Mouse (Mus musculus) heart, embryonic 14.5 days (tissue): ENCODE results near the gene Ybx2. TPM values are rescaled to one million over a fixed set of nuclear protein-coding genes. Genes with fewer than 3 reads are reported as not detected.
"Not testable (repeated sequence)": the region's sequence is repeated elsewhere in the genome, so short reads cannot be mapped to it uniquely, and the experiment has no call there.

Source experiments
- ATAC-seq: fragments of 200-750 bp; cut with Nextera tagmentation; 2 replicates; pipeline ENCODE4 v1.8.0; 2017; ENCODE audit warnings: low read depth, moderate TSS enrichment; ENCODE audit not compliant: insufficient number of reproducible peaks, insufficient read depth, low FRiP score
- H3K27ac ChIP-seq, 2 experiments: fragments of 200-500 bp in 1 of 2; fragments of 300-500 bp in 1 of 2; sonication (generic) in 1 of 2; replicated peaks in 1 of 2; 2 replicates each; pipeline ENCODE4 v1.5.1; 2012 to 2014; ENCODE audit warnings: low read depth in 2 of 2, low read length in 2 of 2, control low read depth in 1 of 2, mild to moderate bottlenecking in 1 of 2, mixed read lengths in 1 of 2; ENCODE audit not compliant: control insufficient read depth in 1 of 2, insufficient read depth in 1 of 2
- H3K27me3 ChIP-seq: fragments of 300-500 bp; sonication (generic); 2 replicates; pipeline ENCODE4 v1.6.1; 2014; ENCODE audit warnings: mild to moderate bottlenecking, low read length, control low read depth; ENCODE audit not compliant: control insufficient read depth, insufficient read depth
- H3K36me3 ChIP-seq: fragments of 300-500 bp; sonication (generic); 2 replicates; pipeline ENCODE4 v1.6.1; 2014; ENCODE audit warnings: mild to moderate bottlenecking, control low read depth, low read length, mixed read lengths; ENCODE audit not compliant: control insufficient read depth, insufficient read depth
- H3K4me1 ChIP-seq, 2 experiments: fragments of 200-500 bp in 1 of 2; fragments of 300-500 bp in 1 of 2; sonication (generic) in 1 of 2; 2 replicates each; pipeline ENCODE4 v1.6.1; 2012 to 2014; ENCODE audit warnings: low read length in 2 of 2, control low read depth in 1 of 2, mixed read lengths in 1 of 2; ENCODE audit not compliant: control insufficient read depth in 2 of 2, insufficient read depth in 2 of 2
- H3K4me2 ChIP-seq: fragments of 300-500 bp; sonication (generic); 2 replicates; pipeline ENCODE4 v1.6.1; 2014; ENCODE audit warnings: mild to moderate bottlenecking, low read length
- H3K4me3 ChIP-seq, 2 experiments: fragments of 200-500 bp in 1 of 2; fragments of 300-500 bp in 1 of 2; sonication (generic) in 1 of 2; 2 replicates each; pipeline ENCODE4 v1.5.1; 2012 to 2014; ENCODE audit warnings: low read length in 2 of 2, mild to moderate bottlenecking in 2 of 2, control low read depth in 1 of 2, low read depth in 1 of 2, moderate library complexity in 1 of 2; ENCODE audit not compliant: control insufficient read depth in 1 of 2, insufficient read depth in 1 of 2
- H3K9ac ChIP-seq: fragments of 300-500 bp; sonication (generic); 2 replicates; pipeline ENCODE4 v1.6.1; 2014; ENCODE audit warnings: mild to moderate bottlenecking, low read length
- H3K9me3 ChIP-seq: fragments of 300-500 bp; sonication (generic); 2 replicates; pipeline ENCODE4 v1.6.1; 2016; ENCODE audit warnings: low read length, control low read depth; ENCODE audit not compliant: control insufficient read depth
- WGBS: fragments of 180-500 bp; shearing (Covaris S2); extraction: QIAGEN DNeasy Blood & Tissue Kit; methylation state at CpG from one replicate; pipeline ENCODE4 v1.1.7; 2014; 5-methylcytosine and 5-hydroxymethylcytosine counted together
- polyA plus RNA-seq: library from polyadenylated mRNA; unstranded; fragments of >200 nt; fragmentation: Nextera tagmentation; extraction: Ambion mirVana; gene quantifications from 2 replicates; pipeline ENCODE4 v1.2.1, GENCODE M21; 2014

Ybx2 gene
- polyA plus RNA-seq, 1 experiment from 2014 or later: 7.3 TPM

- peak; percentile 8 for ATAC-seq
- H3K4me1 ChIP-seq: peaks cover 7 to 22% of the 10 kb centered on the region in 2 experiments
These were observed 15.1 kb upstream of the Ybx2 start for GRCm38 (mm10) chr11:69920266-69921031.

GRCm38 (mm10) chr11:69921114-69922011 is 14.2 kb upstream of the Ybx2 start, which contains the start of gene Eif5a:
Gene Eif5a (minus strand): TSS chr11:69921958.
- H3K27ac ChIP-seq: peak within 1 kb of the TSS; percentile 98 to 100
- no peaks in the 10 kb centered on the region for H3K9me3 ChIP-seq
- peak within 1 kb of the TSS; percentile 82 to 93 for H3K4me3 ChIP-seq
- WGBS: under 1% methylated on average over 78 of the region's 78 CpGs
- no peaks in the 10 kb centered on the region for H3K27me3 ChIP-seq
- peaks cover 5 to 16% of the 10 kb centered on the region in 2 experiments for H3K4me1 ChIP-seq
- peak within 1 kb of the TSS; percentile 95 for H3K9ac ChIP-seq
- peaks cover 31% of the 10 kb centered on the region for H3K36me3 ChIP-seq
- peak within 1 kb of the TSS; percentile 98 for H3K4me2 ChIP-seq
- peak; percentile 97 for ATAC-seq

More at GRCm38 (mm10) chr11:69920266-69921031, 15.1 kb upstream of the Ybx2 start:
- H3K36me3 ChIP-seq: peaks cover 40% of the 10 kb centered on the region
- under 1% methylated on average over 64 of the region's 65 CpGs for WGBS
- peak overlapping the region; percentile 95 for H3K9ac ChIP-seq
- H3K27ac ChIP-seq: peak overlapping the region; percentile 94 to 96
- H3K4me3 ChIP-seq: peak overlapping the region; percentile 82 to 93
- H3K27me3 ChIP-seq: no peaks in the 10 kb centered on the region
- peak overlapping the region; percentile 98 for H3K4me2 ChIP-seq
- H3K9me3 ChIP-seq: no peaks in the 10 kb centered on the region

- H3K36me3 ChIP-seq: peaks cover 22% of the 10 kb centered on the region
- H3K9ac ChIP-seq: peak overlapping the region; percentile 80
- 3% methylated on average over 12 of the region's 12 CpGs for WGBS
- H3K4me1 ChIP-seq: peaks cover 5 to 16% of the 10 kb centered on the region in 2 experiments
- no peak for ATAC-seq
- H3K27ac ChIP-seq: peak overlapping the region; percentile 98 to 100
- no peaks in the 10 kb centered on the region for H3K27me3 ChIP-seq
- H3K4me2 ChIP-seq: peak overlapping the region; percentile 76
- no peaks in the 10 kb centered on the region for H3K9me3 ChIP-seq
- peak overlapping the region; percentile 56 to 85 for H3K4me3 ChIP-seq
These were observed 13.4 kb upstream of the Ybx2 start for GRCm38 (mm10) chr11:69922012-69922756.

- no peaks in the 10 kb centered on the region for H3K9me3 ChIP-seq
- peak overlapping the region; percentile 76 for H3K4me2 ChIP-seq
- WGBS: 64% methylated on average over 3 of the region's 3 CpGs
- peaks cover 16% of the 10 kb centered on the region for H3K36me3 ChIP-seq
- no peak for ATAC-seq
- H3K27me3 ChIP-seq: no peaks in the 10 kb centered on the region
- no peak overlapping the region for H3K9ac ChIP-seq
- H3K27ac ChIP-seq: no peak overlapping the region
- peaks cover 5 to 16% of the 10 kb centered on the region in 2 experiments for H3K4me1 ChIP-seq
- no peak overlapping the region for H3K4me3 ChIP-seq
These were observed 12.8 kb upstream of the Ybx2 start for GRCm38 (mm10) chr11:69922796-69923195.

- H3K27ac ChIP-seq: no peak overlapping the region
- no peak overlapping the region for H3K9ac ChIP-seq
- H3K4me1 ChIP-seq: peaks cover 0 to 3% of the 10 kb centered on the region in 2 experiments; a peak in 1 of 4 replicates
- H3K27me3 ChIP-seq: no peaks in the 10 kb centered on the region
- H3K4me3 ChIP-seq: no peak overlapping the region
- WGBS: 92% methylated on average over 2 of the region's 2 CpGs
- no peak for ATAC-seq
- no peaks in the 10 kb centered on the region for H3K36me3 ChIP-seq
- no peaks in the 10 kb centered on the region for H3K9me3 ChIP-seq
- H3K4me2 ChIP-seq: no peak overlapping the region
These were observed 8.1 kb upstream of the Ybx2 start for GRCm38 (mm10) chr11:69927501-69927900.

GRCm38 (mm10) chr11:69929712-69930111 is 5.9 kb upstream of the Ybx2 start:
- WGBS: 25% methylated on average over 4 of the region's 4 CpGs

GRCm38 (mm10) chr11:69930176-69930575 is 5.4 kb upstream of the Ybx2 start:
- ATAC-seq, H3K4me1 ChIP-seq, H3K4me3 ChIP-seq, H3K27me3 ChIP-seq, H3K36me3 ChIP-seq, H3K9me3 ChIP-seq, H3K4me2 ChIP-seq, H3K9ac ChIP-seq, H3K27ac ChIP-seq: not testable (repeated sequence)
- 81% methylated on average over 8 of the region's 8 CpGs for WGBS

More at GRCm38 (mm10) chr11:69929712-69930111, 5.9 kb upstream of the Ybx2 start:
- Histone ChIP-seq H3K36me3 (no peaks in the 10 kb centered on the region), H3K9ac (no peak overlapping the region), H3K27me3 (no peaks in the 10 kb centered on the region), H3K4me1 (no peaks in the 10 kb centered on the region), H3K4me3 (no peak overlapping the region), H3K9me3 (no peaks in the 10 kb centered on the region), H3K27ac (no peak overlapping the region), H3K4me2 (no peak overlapping the region)
- no peak for ATAC-seq
